Mouse (Mus musculus) forebrain, embryonic 11.5 days (tissue): ENCODE results near the gene Cbln1. TPM values are rescaled to one million over a fixed set of nuclear protein-coding genes. Genes with fewer than 3 reads are reported as not detected.

Experiments
- ATAC-seq: fragments of 200-750 bp; cut with Nextera tagmentation; replicated peaks from 2 replicates; pipeline ENCODE4 v1.8.0; 2017; ENCODE audit warnings: moderate TSS enrichment; ENCODE audit not compliant: low FRiP score
- DNase-seq: peaks from one replicate; pipeline ENCODE4 v3.0.0-alpha.2; 2017; ENCODE audit warnings: low spot score
- H3K27ac ChIP-seq: fragments of 300-500 bp; sonication (generic); 2 replicates; pipeline ENCODE4 v1.5.1; 2014; ENCODE audit warnings: low read depth, low read length
- H3K27me3 ChIP-seq: fragments of 300-500 bp; sonication (generic); 2 replicates; pipeline ENCODE4 v1.6.1; 2014; ENCODE audit warnings: mild to moderate bottlenecking, low read length, mixed read lengths; ENCODE audit not compliant: control insufficient read depth, insufficient read depth
- H3K36me3 ChIP-seq: fragments of 300-500 bp; sonication (generic); 2 replicates; pipeline ENCODE4 v1.6.1; 2014; ENCODE audit warnings: mild to moderate bottlenecking, low read length, moderate library complexity, mixed read lengths; ENCODE audit not compliant: control insufficient read depth, insufficient read depth
- H3K4me1 ChIP-seq: fragments of 300-500 bp; sonication (generic); replicated peaks from 2 replicates; pipeline ENCODE4 v1.6.1; 2014; ENCODE audit warnings: low read length, mixed read lengths; ENCODE audit not compliant: control insufficient read depth, insufficient read depth
- H3K4me2 ChIP-seq: fragments of 300-500 bp; sonication (generic); 2 replicates; pipeline ENCODE4 v1.6.1; 2014; ENCODE audit warnings: low read depth, mild to moderate bottlenecking, low read length, moderate library complexity, mixed read lengths; ENCODE audit not compliant: severe bottlenecking
- H3K4me3 ChIP-seq: fragments of 300-500 bp; sonication (generic); 2 replicates; pipeline ENCODE4 v1.5.1; 2014; ENCODE audit warnings: low read depth, low read length
- H3K9ac ChIP-seq: fragments of 300-500 bp; sonication (generic); 2 replicates; pipeline ENCODE4 v1.6.1; 2014; ENCODE audit warnings: low read length
- H3K9me3 ChIP-seq: fragments of 300-500 bp; sonication (generic); 2 replicates; pipeline ENCODE4 v1.6.1; 2016; ENCODE audit warnings: low read length, mixed read lengths; ENCODE audit not compliant: control insufficient read depth
- WGBS: fragments of 180-500 bp; shearing (Covaris S2); extraction: QIAGEN DNeasy Blood & Tissue Kit; methylation state at CpG from one replicate; pipeline ENCODE4 v1.1.7; 2014; 5-methylcytosine and 5-hydroxymethylcytosine counted together
- polyA plus RNA-seq: library from polyadenylated mRNA; unstranded; fragments of >200 nt; fragmentation: Nextera tagmentation; extraction: Ambion mirVana; gene quantifications from 2 replicates; pipeline ENCODE4 v1.2.1, GENCODE M21; 2014

The Cbln1 gene
- polyA plus RNA-seq, 1 experiment from 2014 or later, result 9.9 TPM

- no peak overlapping the region for H3K4me2 ChIP-seq
- no peaks in the 10 kb centered on the region for H3K4me1 ChIP-seq
- no peaks in the 10 kb centered on the region for H3K27me3 ChIP-seq
- H3K9me3 ChIP-seq, result no peaks in the 10 kb centered on the region
- no peak overlapping the region for H3K9ac ChIP-seq
- no peak for ATAC-seq
- no peak overlapping the region for H3K27ac ChIP-seq
- DNase-seq, result no peak
- no peaks in the 10 kb centered on the region for H3K36me3 ChIP-seq
- no peak overlapping the region for H3K4me3 ChIP-seq
Observed at GRCm38 (mm10) chr8:87427188-87427587, 45.2 kb downstream of the Cbln1 start.

DNA sequence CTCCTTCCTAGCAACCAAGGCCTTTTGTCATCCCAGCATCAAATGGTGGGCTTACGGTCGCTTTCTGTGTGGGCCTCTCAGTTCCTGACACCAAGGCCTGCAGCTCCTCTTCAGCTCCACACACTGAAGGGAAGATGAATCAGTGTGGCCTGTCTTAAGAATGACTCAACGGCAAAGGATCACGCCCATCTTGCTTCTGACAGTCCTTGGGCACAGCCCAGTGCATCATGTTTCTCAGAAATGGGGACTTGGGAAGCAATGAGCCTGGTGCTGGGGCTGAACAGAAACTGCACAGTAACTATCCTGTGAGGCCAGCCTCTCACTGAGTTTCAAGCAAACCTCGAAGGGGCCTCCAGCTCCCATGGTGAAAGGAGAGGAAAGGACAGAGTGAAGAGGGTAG is 47.7 kb downstream of the Cbln1 start:
- no peaks in the 10 kb centered on the region for H3K4me1 ChIP-seq
- H3K27ac ChIP-seq, result no peak overlapping the region
- no peaks in the 10 kb centered on the region for H3K36me3 ChIP-seq
- no peak overlapping the region for H3K4me3 ChIP-seq
- ATAC-seq, result no peak
- H3K9ac ChIP-seq, result no peak overlapping the region
- H3K9me3 ChIP-seq, result no peaks in the 10 kb centered on the region
- WGBS, result 83% methylated on average over 5 of the region's 5 CpGs
- H3K4me2 ChIP-seq, result no peak overlapping the region
- no peaks in the 10 kb centered on the region for H3K27me3 ChIP-seq
- DNase-seq, result no peak

DNA sequence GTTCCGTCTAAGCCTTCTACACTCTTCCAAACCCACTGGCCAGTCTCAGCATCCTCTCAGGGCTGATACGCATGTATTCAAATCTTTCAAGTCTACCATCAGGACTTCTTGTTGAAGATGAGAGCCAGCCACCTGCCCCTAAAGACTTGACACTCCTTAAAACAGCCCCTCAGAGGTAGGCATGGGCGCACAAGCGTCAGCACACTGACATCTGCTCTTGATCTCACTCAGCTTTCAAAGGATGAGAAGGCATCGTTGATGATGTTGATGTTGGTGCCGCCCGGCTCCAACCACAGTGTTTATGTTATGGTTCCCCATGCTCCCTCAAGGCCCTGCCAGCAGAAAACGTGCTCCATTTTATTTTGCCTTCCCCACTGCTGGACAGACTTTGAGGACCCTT is 50.7 kb downstream of the Cbln1 start:
- no peak overlapping the region for H3K9ac ChIP-seq
- 75% methylated on average over 8 of the region's 8 CpGs for WGBS
- ATAC-seq, result no peak
- no peaks in the 10 kb centered on the region for H3K36me3 ChIP-seq
- no peaks in the 10 kb centered on the region for H3K9me3 ChIP-seq
- H3K27ac ChIP-seq, result no peak overlapping the region
- no peaks in the 10 kb centered on the region for H3K4me1 ChIP-seq
- H3K27me3 ChIP-seq, result no peaks in the 10 kb centered on the region
- H3K4me3 ChIP-seq, result no peak overlapping the region
- H3K4me2 ChIP-seq, result no peak overlapping the region
- DNase-seq, result no peak

Other genes starting within 250 kb of the Cbln1 start
- gene 4933402J07Rik, start 91.2 kb upstream of the Cbln1 start, polyA plus RNA-seq, result not detected in 2 replicates